Mouse (Mus musculus) liver, adult 2 months (tissue): ENCODE measurements around the gene Wdr5b. TPM values are rescaled to one million over a fixed set of nuclear protein-coding genes. Genes with fewer than 3 reads are reported as not detected.

Source experiments
- DNase-seq: peaks from one replicate; pipeline ENCODE4 v3.0.0-alpha.2; 2011; ENCODE audit warnings: low read depth, low spot score; ENCODE audit errors: extremely low read depth
- H3K27ac ChIP-seq: fragments of 200-500 bp; replicated peaks from 2 replicates; pipeline ENCODE4 v1.5.1; 2012; ENCODE audit warnings: low read depth, mild to moderate bottlenecking, control low read depth, inconsistent platforms, low read length; ENCODE audit not compliant: insufficient read depth
- H3K27me3 ChIP-seq: fragments of 200-500 bp; 2 replicates; pipeline ENCODE4 v1.6.1; 2012; ENCODE audit warnings: mild to moderate bottlenecking, moderate library complexity, low read length, inconsistent platforms; ENCODE audit not compliant: control insufficient read depth, insufficient read depth
- H3K36me3 ChIP-seq: fragments of 200-500 bp; 2 replicates; pipeline ENCODE4 v1.6.1; 2012; ENCODE audit warnings: low read length, inconsistent platforms; ENCODE audit not compliant: control insufficient read depth, insufficient read depth
- H3K4me1 ChIP-seq: fragments of 200-500 bp; 2 replicates; pipeline ENCODE4 v1.6.1; 2011; ENCODE audit warnings: low read length; ENCODE audit not compliant: control insufficient read depth, insufficient read depth
- H3K4me3 ChIP-seq: fragments of 200-500 bp; 2 replicates; pipeline ENCODE4 v1.5.1; 2011; ENCODE audit warnings: low read depth, mild to moderate bottlenecking, control low read depth, low read length, moderate library complexity; ENCODE audit not compliant: insufficient read depth
- H3K79me2 ChIP-seq: fragments of 200-500 bp; 2 replicates; pipeline ENCODE4 v1.6.1; 2012; ENCODE audit warnings: inconsistent platforms, mild to moderate bottlenecking, low read length, moderate library complexity; ENCODE audit not compliant: control insufficient read depth, insufficient read depth
- H3K9ac ChIP-seq: fragments of 200-500 bp; 2 replicates; pipeline ENCODE4 v1.6.1; 2012; ENCODE audit warnings: low read depth, mild to moderate bottlenecking, control low read depth, inconsistent platforms, low read length
- CTCF ChIP-seq: fragments of 200-500 bp; IDR thresholded peaks from 2 replicates; pipeline ENCODE4 v1.5.1; 2011; ENCODE audit warnings: low read depth, low read length, control low read depth
- POLR2A ChIP-seq: fragments of 200-500 bp; IDR thresholded peaks from 2 replicates; pipeline ENCODE4 v1.6.1; 2011; ENCODE audit warnings: low read length, control low read depth; ENCODE audit not compliant: insufficient read depth; ENCODE audit errors: extremely low read depth
- WGBS: fragments of 180-500 bp; shearing (Covaris S2); methylation state at CpG from one replicate; pipeline ENCODE4 v1.1.7; 2018; 5-methylcytosine and 5-hydroxymethylcytosine counted together
- polyA plus RNA-seq: library from polyadenylated mRNA; depleted of rRNA; stranded (reverse); fragments of >200 nt; gene quantifications from 2 replicates; pipeline ENCODE4 v1.2.3, GENCODE M21; 2012; rRNA removed
- total RNA-seq: library from RNA; depleted of rRNA; stranded (reverse); fragments of >200 nt; gene quantifications from 2 replicates; pipeline ENCODE4 v1.2.3, GENCODE M21; 2014; rRNA removed

The Wdr5b gene
- total and polyA plus RNA-seq, 2 experiments, result 0.73 to 2.3 TPM

- 78% methylated on average over 11 of the region's 11 CpGs for WGBS
- no peak overlapping the region for H3K9ac ChIP-seq
- H3K4me1 ChIP-seq, result peaks cover 27% of the 10 kb centered on the region
- H3K79me2 ChIP-seq, result 0 out of 2 replicates have a peak, but pooled peaks cover 2% of the 10 kb centered on the region
- no peak overlapping the region for H3K4me3 ChIP-seq
- peaks cover 5% of the 10 kb centered on the region; the same call in 1 of the 2 replicates for H3K36me3 ChIP-seq
- H3K27me3 ChIP-seq, result no peaks in the 10 kb centered on the region
- DNase-seq, result peak; percentile 55
- H3K27ac ChIP-seq, result peak overlapping the region; percentile 69
- no peak for TF ChIP-seq POLR2A
- no peak for TF ChIP-seq CTCF
Measured at GRCm38 (mm10) chr16:36090785-36091509, 50.0 kb downstream of the Wdr5b start.

Other genes starting within 250 kb of the Wdr5b start
- gene Parp14, start 169.6 kb upstream of the Wdr5b start, total RNA-seq, result 19.5 and 24.5 TPM in 2 replicates
- gene Parp14, start 169.6 kb upstream of the Wdr5b start, polyA plus RNA-seq, result 3.3 and 4.5 TPM in 2 replicates
- 36.0 and 63.5 TPM in 2 replicates for gene Parp9, start 102.7 kb upstream of the Wdr5b start, total RNA-seq
- gene Parp9, start 102.7 kb upstream of the Wdr5b start, polyA plus RNA-seq, result 11.9 and 13.7 TPM in 2 replicates
- 26.0 and 31.6 TPM in 2 replicates for gene Dtx3l, start 102.0 kb upstream of the Wdr5b start, total RNA-seq
- 11.2 and 12.2 TPM in 2 replicates for gene Dtx3l, start 102.0 kb upstream of the Wdr5b start, polyA plus RNA-seq
- gene Kpna1, start 62.4 kb upstream of the Wdr5b start, total RNA-seq, result 21.1 and 21.4 TPM in 2 replicates
- 5.7 and 6.1 TPM in 2 replicates for gene Kpna1, start 62.4 kb upstream of the Wdr5b start, polyA plus RNA-seq
- gene Fam162a, start 30.4 kb downstream of the Wdr5b start, total RNA-seq, result 118 and 129 TPM in 2 replicates
- 69.3 and 73.4 TPM in 2 replicates for gene Fam162a, start 30.4 kb downstream of the Wdr5b start, polyA plus RNA-seq
- 54.0 and 54.6 TPM in 2 replicates for gene Ccdc58, start 30.5 kb downstream of the Wdr5b start, total RNA-seq
- gene Ccdc58, start 30.5 kb downstream of the Wdr5b start, polyA plus RNA-seq, result 16.2 and 22.3 TPM in 2 replicates
- gene Csta1, start 90.1 kb downstream of the Wdr5b start, total RNA-seq, result not detected in 2 replicates
- not detected in 2 replicates for gene Csta1, start 90.1 kb downstream of the Wdr5b start, polyA plus RNA-seq
- gene Stfa2l1, start 115.6 kb downstream of the Wdr5b start, total RNA-seq, result not detected in 2 replicates
- not detected in 2 replicates for gene Stfa2l1, start 115.6 kb downstream of the Wdr5b start, polyA plus RNA-seq
- gene Gm5483, start 143.0 kb downstream of the Wdr5b start, total RNA-seq, result not detected in 2 replicates
- not detected in 2 replicates for gene Gm5483, start 143.0 kb downstream of the Wdr5b start, polyA plus RNA-seq
- gene Gm5416, start 169.2 kb downstream of the Wdr5b start, total RNA-seq, result not detected in 2 replicates
- not detected in 2 replicates for gene Gm5416, start 169.2 kb downstream of the Wdr5b start, polyA plus RNA-seq
- not detected in 2 replicates for gene 2010005H15Rik, start 180.3 kb downstream of the Wdr5b start, total RNA-seq
- gene 2010005H15Rik, start 180.3 kb downstream of the Wdr5b start, polyA plus RNA-seq, result not detected in 2 replicates
- not detected in 2 replicates for gene Stfa1, start 235.8 kb downstream of the Wdr5b start, total RNA-seq
- gene Stfa1, start 235.8 kb downstream of the Wdr5b start, polyA plus RNA-seq, result not detected in 2 replicates